Mouse (Mus musculus): Measurements from ENCODE around the gene Ncaph. TPM values are rescaled to one million over a fixed set of nuclear protein-coding genes. Genes with fewer than 3 reads are reported as not detected.
"Not testable (repeated sequence)": the region's sequence is repeated elsewhere in the genome, so short reads cannot be mapped to it uniquely, and the experiment has no call there.

Ncaph gene
- polyA plus RNA-seq, 1 experiment from 2014 or later, result 59.3 TPM

GRCm38 (mm10) chr2:127080591-127081218 is 53.0 kb downstream of the Ncaph start:
- H3K4me3 ChIP-seq (replicated peaks), result 0 out of 2 replicates have a peak overlapping the region, but pooled peaks have one; percentile 9
- peaks cover 26% of the 10 kb centered on the region for H3K36me3 ChIP-seq
- peak; percentile 95 for ATAC-seq (ENCODE audit: low read depth)
- H3K4me2 ChIP-seq, result peak overlapping the region; percentile 53
- peak overlapping the region; percentile 69 for H3K27ac ChIP-seq
- H3K9ac ChIP-seq, result peak overlapping the region; percentile 51
- no peaks in the 10 kb centered on the region for H3K27me3 ChIP-seq
- H3K4me1 ChIP-seq (replicated peaks), result peaks cover 27% of the 10 kb centered on the region
- 50% methylated on average over 11 of the region's 11 CpGs for WGBS (ENCODE audit: insufficient replicate concordance)
- H3K9me3 ChIP-seq (replicated peaks), result no peaks in the 10 kb centered on the region
- DNase-seq, result peak; percentile 49

- Histone ChIP-seq H3K36me3 (peaks cover 25% of the 10 kb centered on the region), H3K27ac (peak overlapping the region; percentile 69), H3K9me3 (replicated peaks) (no peaks in the 10 kb centered on the region), H3K4me1 (replicated peaks) (peaks cover 27% of the 10 kb centered on the region), H3K4me3 (replicated peaks) (0 out of 2 replicates have a peak overlapping the region, but pooled peaks have one; percentile 9), H3K4me2 (peak overlapping the region; percentile 53), H3K27me3 (no peaks in the 10 kb centered on the region), H3K9ac (peak overlapping the region; percentile 51)
- WGBS (ENCODE audit: insufficient replicate concordance), result 68% methylated on average over 11 of the region's 11 CpGs
- ATAC-seq (ENCODE audit: low read depth), result peak; percentile 51
- DNase-seq, result no peak
Measured at GRCm38 (mm10) chr2:127079881-127080590, 53.7 kb downstream of the Ncaph start.

GRCm38 (mm10) chr2:127079066-127079465 is 54.7 kb downstream of the Ncaph start:
- not testable (repeated sequence) for H3K4me3 ChIP-seq (replicated peaks); H3K27ac ChIP-seq; H3K9me3 ChIP-seq (replicated peaks); H3K27me3 ChIP-seq; ATAC-seq (ENCODE audit: low read depth); DNase-seq; H3K9ac ChIP-seq; H3K4me2 ChIP-seq
- 51% methylated on average over 2 of the region's 2 CpGs for WGBS (ENCODE audit: insufficient replicate concordance)
- Histone ChIP-seq H3K36me3 (peaks cover 18% of the 10 kb centered on the region), H3K4me1 (replicated peaks) (peaks cover 27% of the 10 kb centered on the region)

GRCm38 (mm10) chr2:127077611-127078010 is 56.1 kb downstream of the Ncaph start:
- no peaks in the 10 kb centered on the region for H3K27me3 ChIP-seq
- no peak overlapping the region for H3K4me3 ChIP-seq (replicated peaks)
- no peaks in the 10 kb centered on the region for H3K9me3 ChIP-seq (replicated peaks)
- 72% methylated on average over 9 of the region's 9 CpGs for WGBS (ENCODE audit: insufficient replicate concordance)
- no peak overlapping the region for H3K9ac ChIP-seq
- DNase-seq (no peak), ATAC-seq (ENCODE audit: low read depth) (no peak)
- H3K4me1 ChIP-seq (replicated peaks), result peaks cover 27% of the 10 kb centered on the region
- no peak overlapping the region for H3K4me2 ChIP-seq
- H3K36me3 ChIP-seq, result peaks cover 12% of the 10 kb centered on the region
- H3K27ac ChIP-seq, result no peak overlapping the region

GRCm38 (mm10) chr2:127074116-127074515 is 59.6 kb downstream of the Ncaph start:
- WGBS (ENCODE audit: insufficient replicate concordance), result 87% methylated on average over 2 of the region's 2 CpGs
- Histone ChIP-seq H3K9me3 (replicated peaks) (no peaks in the 10 kb centered on the region), H3K4me3 (replicated peaks) (no peak overlapping the region), H3K4me1 (replicated peaks) (peaks cover 27% of the 10 kb centered on the region), H3K27me3 (no peaks in the 10 kb centered on the region), H3K27ac (no peak overlapping the region), H3K36me3 (no peaks in the 10 kb centered on the region), H3K9ac (no peak overlapping the region), H3K4me2 (no peak overlapping the region)
- no peak for ATAC-seq (ENCODE audit: low read depth)
- no peak for DNase-seq

GRCm38 (mm10) chr2:127070879-127071278 is 62.9 kb downstream of the Ncaph start:
- H3K36me3 ChIP-seq, result peaks cover 4% of the 10 kb centered on the region
- peak overlapping the region; percentile 83 for H3K9ac ChIP-seq
- no peaks in the 10 kb centered on the region for H3K9me3 ChIP-seq (replicated peaks)
- H3K4me1 ChIP-seq (replicated peaks), result peaks cover 23% of the 10 kb centered on the region
- peak overlapping the region; percentile 77 for H3K27ac ChIP-seq
- WGBS (ENCODE audit: insufficient replicate concordance), result 9% methylated on average over 9 of the region's 9 CpGs
- ATAC-seq (ENCODE audit: low read depth), result peak; percentile 25; the same call in 1 of the 2 replicates
- no peak for DNase-seq
- H3K4me2 ChIP-seq, result peak overlapping the region; percentile 90
- peak overlapping the region; percentile 78 for H3K4me3 ChIP-seq (replicated peaks)
- H3K27me3 ChIP-seq, result no peaks in the 10 kb centered on the region

- DNase-seq, result peak; percentile 88
- Histone ChIP-seq H3K4me2 (peak within 1 kb of the TSS; percentile 90), H3K36me3 (peaks cover 4% of the 10 kb centered on the region), H3K4me1 (replicated peaks) (peaks cover 23% of the 10 kb centered on the region), H3K27ac (peak within 1 kb of the TSS; percentile 77), H3K27me3 (no peaks in the 10 kb centered on the region), H3K9ac (peak within 1 kb of the TSS; percentile 83), H3K9me3 (replicated peaks) (no peaks in the 10 kb centered on the region), H3K4me3 (replicated peaks) (peak within 1 kb of the TSS; percentile 78)
- under 1% methylated on average over 26 of the region's 32 CpGs for WGBS (ENCODE audit: insufficient replicate concordance)
- peak; percentile 99 for ATAC-seq (ENCODE audit: low read depth)
Measured at GRCm38 (mm10) chr2:127070435-127070841, 63.3 kb downstream of the Ncaph start, which contains the start of gene Blvra. TSS of gene Blvra (plus strand) at chr2:127070665.

GRCm38 (mm10) chr2:127069781-127070434 is 63.8 kb downstream of the Ncaph start:
- 24% methylated on average over 11 of the region's 11 CpGs for WGBS (ENCODE audit: insufficient replicate concordance)
- H3K27ac ChIP-seq, result peak overlapping the region; percentile 77
- DNase-seq, result no peak

GRCm38 (mm10) chr2:127068806-127069205 is 64.9 kb downstream of the Ncaph start:
- H3K36me3 ChIP-seq, result peaks cover 4% of the 10 kb centered on the region
- 65% methylated on average over 7 of the region's 7 CpGs for WGBS (ENCODE audit: insufficient replicate concordance)
- no peak for DNase-seq

More at GRCm38 (mm10) chr2:127069781-127070434, 63.8 kb downstream of the Ncaph start:
- Histone ChIP-seq H3K4me3 (replicated peaks) (peak overlapping the region; percentile 78), H3K9me3 (replicated peaks) (no peaks in the 10 kb centered on the region), H3K36me3 (peaks cover 4% of the 10 kb centered on the region), H3K9ac (peak overlapping the region; percentile 83), H3K4me2 (peak overlapping the region; percentile 90), H3K4me1 (replicated peaks) (peaks cover 23% of the 10 kb centered on the region), H3K27me3 (no peaks in the 10 kb centered on the region)
- no peak for ATAC-seq (ENCODE audit: low read depth)

GRCm38 (mm10) chr2:127061471-127061870 is 72.3 kb downstream of the Ncaph start:
- WGBS (ENCODE audit: insufficient replicate concordance), result 89% methylated on average over 9 of the region's 9 CpGs
- ATAC-seq (ENCODE audit: low read depth) (no peak), DNase-seq (no peak)
- Histone ChIP-seq H3K27ac (no peak overlapping the region), H3K4me1 (replicated peaks) (no peaks in the 10 kb centered on the region), H3K9me3 (replicated peaks) (no peaks in the 10 kb centered on the region), H3K9ac (no peak overlapping the region), H3K4me3 (replicated peaks) (no peak overlapping the region), H3K27me3 (no peaks in the 10 kb centered on the region), H3K36me3 (peaks cover 49% of the 10 kb centered on the region), H3K4me2 (no peak overlapping the region)

More at GRCm38 (mm10) chr2:127068806-127069205, 64.9 kb downstream of the Ncaph start:
- H3K4me1 ChIP-seq (replicated peaks), result peaks cover 23% of the 10 kb centered on the region
- H3K9me3 ChIP-seq (replicated peaks), result no peaks in the 10 kb centered on the region
- ATAC-seq (ENCODE audit: low read depth), result no peak
- H3K4me2 ChIP-seq, result no peak overlapping the region
- no peaks in the 10 kb centered on the region for H3K27me3 ChIP-seq
- no peak overlapping the region; the same call in 1 of the 2 replicates for H3K27ac ChIP-seq
- no peak overlapping the region for H3K4me3 ChIP-seq (replicated peaks)
- no peak overlapping the region for H3K9ac ChIP-seq
